Mouse (Mus musculus) ES-Bruce4 (cell line): ENCODE measurements at regions not wholly inside any gene's neighbourhood (a gene's known extent, or its start where the extent isn't known, plus 50 kb on each side); places are given as distances from the start of the nearest gene placed in this dataset.

Experiments
- CTCF ChIP-seq: IDR thresholded peaks from one replicate; pipeline ENCODE4 v1.8.1; 2011; ENCODE audit warnings: low read depth, low read length
- EP300 ChIP-seq: IDR thresholded peaks from 2 replicates; pipeline ENCODE4 v1.6.1; 2011; ENCODE audit warnings: low read depth, low read length; ENCODE audit not compliant: insufficient read depth
- POLR2A ChIP-seq: IDR thresholded peaks from one replicate; pipeline ENCODE4 v1.8.1; 2011; ENCODE audit warnings: low read length; ENCODE audit not compliant: insufficient read depth

DNA sequence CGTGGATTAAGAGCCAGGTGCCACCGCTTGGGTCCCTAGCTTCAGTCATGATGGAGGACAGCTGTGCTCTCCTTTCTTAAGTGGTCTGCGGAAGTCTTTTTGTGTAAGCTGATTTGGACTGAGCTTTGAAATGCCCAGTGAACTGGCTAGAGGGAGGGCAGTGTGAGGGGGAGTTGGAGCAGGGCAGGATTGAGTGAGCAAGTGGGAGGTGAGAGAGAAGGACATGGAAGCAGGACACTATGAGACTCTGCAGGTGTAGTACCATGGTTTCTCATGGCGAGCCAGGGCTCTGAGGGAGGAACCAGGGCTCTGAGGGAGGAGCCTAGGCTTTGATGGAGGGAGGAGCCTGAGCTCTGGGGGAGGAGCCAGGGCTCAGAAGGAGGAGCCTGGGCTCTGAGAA lies 262.3 kb upstream of the Habp2 start:
- no peak for TF ChIP-seq POLR2A
- TF ChIP-seq CTCF, result no peak
- no peak for TF ChIP-seq EP300
